Mouse (Mus musculus) hindbrain, embryonic 15.5 days (tissue): ENCODE data around the gene Gm26938. TPM values are rescaled to one million over a fixed set of nuclear protein-coding genes. Genes with fewer than 3 reads are reported as not detected.
A peak's percentile ranks its signal among the peaks of the same experiment; 100 is the strongest.

Experiments used
- ATAC-seq: fragments of 200-750 bp; cut with Nextera tagmentation; 2 replicates; pipeline ENCODE4 v1.8.0; 2017; ENCODE audit warnings: low read depth, moderate number of reproducible peaks, moderate TSS enrichment; ENCODE audit not compliant: low FRiP score
- H3K27ac ChIP-seq: fragments of 300-500 bp; sonication (generic); replicated peaks from 2 replicates; pipeline ENCODE4 v1.5.1; 2015; ENCODE audit warnings: mild to moderate bottlenecking, inconsistent platforms
- H3K27me3 ChIP-seq: fragments of 300-500 bp; sonication (generic); 2 replicates; pipeline ENCODE4 v1.6.1; 2015; ENCODE audit warnings: control low read depth, inconsistent platforms
- H3K36me3 ChIP-seq: fragments of 300-500 bp; sonication (generic); 2 replicates; pipeline ENCODE4 v1.6.1; 2015; ENCODE audit warnings: control low read depth, inconsistent platforms
- H3K4me1 ChIP-seq: fragments of 300-500 bp; sonication (generic); replicated peaks from 2 replicates; pipeline ENCODE4 v1.6.1; 2015; ENCODE audit warnings: control low read depth, inconsistent platforms
- H3K4me2 ChIP-seq: fragments of 300-500 bp; sonication (generic); 2 replicates; pipeline ENCODE4 v1.6.1; 2015; ENCODE audit warnings: moderate library complexity, mild to moderate bottlenecking, inconsistent platforms
- H3K4me3 ChIP-seq: fragments of 300-500 bp; sonication (generic); 2 replicates; pipeline ENCODE4 v1.5.1; 2015; ENCODE audit warnings: mild to moderate bottlenecking, inconsistent platforms
- H3K9ac ChIP-seq: fragments of 300-500 bp; sonication (generic); 2 replicates; pipeline ENCODE4 v1.6.1; 2015; ENCODE audit warnings: inconsistent platforms
- H3K9me3 ChIP-seq: fragments of 300-500 bp; sonication (generic); 2 replicates; pipeline ENCODE4 v1.6.1; 2016; ENCODE audit warnings: control low read depth, inconsistent platforms
- WGBS: fragments of 180-500 bp; shearing (Covaris S2); methylation state at CpG from one replicate; pipeline ENCODE4 v1.1.7; 2015; 5-methylcytosine and 5-hydroxymethylcytosine counted together
- polyA plus RNA-seq: library from polyadenylated mRNA; unstranded; fragments of >200 nt; fragmentation: Nextera tagmentation; extraction: Ambion mirVana; gene quantifications from 2 replicates; pipeline ENCODE4 v1.2.1, GENCODE M21; 2015

The Gm26938 gene
- polyA plus RNA-seq, 1 experiment from 2014 or later, result not detected

DNA sequence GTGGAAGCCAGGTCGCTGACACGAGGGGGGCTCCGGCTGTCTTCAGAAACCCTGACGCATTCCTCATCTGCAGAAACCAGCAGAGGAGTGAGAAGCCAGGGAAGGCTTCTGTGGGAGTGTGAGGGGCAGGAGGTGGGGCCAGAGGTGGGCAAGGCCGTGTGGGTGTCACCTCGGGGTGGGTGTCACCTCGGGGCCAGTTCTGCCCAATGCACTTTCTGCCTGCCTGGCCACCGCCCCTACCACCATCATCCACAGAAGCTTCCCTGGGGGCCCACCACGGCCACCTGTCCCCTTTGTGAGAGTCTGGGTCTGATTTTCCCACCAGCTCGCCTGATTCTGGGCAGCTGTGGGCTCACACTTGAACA lies 13.1 kb downstream of the Gm26938 start:
- Histone ChIP-seq H3K4me1 (no peaks in the 10 kb centered on the region), H3K27ac (no peak overlapping the region), H3K27me3 (peaks cover 14% of the 10 kb centered on the region), H3K4me3 (no peak overlapping the region), H3K36me3 (no peaks in the 10 kb centered on the region), H3K9ac (no peak overlapping the region), H3K9me3 (no peaks in the 10 kb centered on the region), H3K4me2 (no peak overlapping the region)
- no peak for ATAC-seq
- WGBS, result 51% methylated on average over 10 of the region's 10 CpGs

DNA sequence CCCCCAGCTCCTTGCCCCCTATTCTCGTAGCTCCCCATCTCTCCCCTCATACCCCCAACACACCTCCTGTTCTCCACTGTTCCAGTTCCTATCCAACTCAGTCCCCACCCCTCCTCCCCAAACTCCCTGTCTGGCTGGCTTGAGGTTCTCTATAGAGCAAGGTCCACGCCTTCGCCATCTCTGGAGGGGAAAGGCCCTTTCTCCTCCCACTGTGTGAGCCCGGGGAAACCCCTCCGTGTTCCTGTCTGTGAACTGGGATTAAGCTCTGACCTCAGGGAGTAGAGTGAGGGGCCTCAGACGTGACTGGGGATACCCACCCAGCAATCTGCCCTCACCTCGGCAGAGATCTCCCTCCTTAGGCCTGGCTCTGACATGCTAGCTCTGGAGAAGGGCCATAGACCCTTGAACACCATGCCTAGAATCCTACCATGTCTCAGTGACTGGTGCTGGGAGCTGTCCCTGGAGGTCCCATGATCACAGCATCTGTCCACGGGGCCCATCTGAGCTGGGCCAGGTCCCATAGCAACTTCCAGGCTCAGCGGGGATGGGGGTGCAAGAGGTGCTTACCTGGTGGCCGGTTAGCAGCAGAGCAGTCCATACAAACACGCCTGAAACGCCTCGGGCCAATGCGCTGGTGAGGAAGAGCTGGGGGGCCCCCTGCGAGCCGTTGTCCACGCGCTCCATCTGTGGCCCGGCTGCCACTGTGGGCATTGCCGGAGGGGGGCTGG lies 13.6 kb downstream of the Gm26938 start:
- Histone ChIP-seq H3K4me3 (no peak overlapping the region), H3K36me3 (no peaks in the 10 kb centered on the region), H3K9me3 (no peaks in the 10 kb centered on the region), H3K4me2 (no peak overlapping the region), H3K9ac (no peak overlapping the region), H3K27ac (no peak overlapping the region), H3K27me3 (peaks cover 14% of the 10 kb centered on the region), H3K4me1 (no peaks in the 10 kb centered on the region)
- no peak for ATAC-seq
- WGBS, result 67% methylated on average over 20 of the region's 20 CpGs

DNA sequence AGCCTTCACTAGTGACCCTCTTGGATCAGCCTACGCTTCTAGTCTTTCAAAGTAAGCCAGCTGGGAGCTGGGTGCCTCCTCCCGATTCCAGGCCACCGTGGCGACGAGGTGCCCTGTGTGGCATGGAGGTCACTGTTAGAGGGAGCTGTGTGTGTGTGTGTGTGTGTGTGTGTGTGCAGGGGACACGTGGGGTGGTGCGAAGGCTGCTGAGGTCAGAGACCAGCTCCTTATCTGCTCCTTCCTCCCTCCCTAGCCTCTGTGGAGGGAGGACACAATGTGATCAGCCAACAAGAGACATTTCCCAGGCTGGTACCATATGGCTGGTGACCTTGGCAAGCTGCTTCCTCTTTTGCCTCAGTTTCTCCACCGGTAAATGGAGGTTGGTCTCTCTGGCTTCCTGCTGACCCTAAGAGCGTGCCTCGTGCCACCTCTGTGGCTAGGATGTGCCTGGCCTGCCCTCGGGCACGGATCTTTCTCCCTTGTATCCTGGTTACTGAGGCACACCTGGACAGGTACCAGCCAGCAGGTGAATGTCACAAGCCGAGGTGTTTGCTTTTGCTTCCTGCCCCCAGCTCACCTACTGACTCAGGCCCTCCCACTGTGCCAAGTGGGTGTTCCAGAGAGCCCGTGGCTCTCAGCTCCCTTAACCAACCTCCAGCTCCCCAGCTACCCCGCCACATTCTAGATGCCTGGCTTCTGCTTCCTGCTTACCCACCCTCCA lies 14.4 kb downstream of the Gm26938 start:
- Histone ChIP-seq H3K36me3 (no peaks in the 10 kb centered on the region), H3K27ac (no peak overlapping the region), H3K9ac (no peak overlapping the region), H3K9me3 (no peaks in the 10 kb centered on the region), H3K27me3 (peaks cover 14% of the 10 kb centered on the region), H3K4me1 (no peaks in the 10 kb centered on the region), H3K4me2 (no peak overlapping the region), H3K4me3 (no peak overlapping the region)
- WGBS, result 77% methylated on average over 15 of the region's 15 CpGs
- ATAC-seq, result no peak

DNA sequence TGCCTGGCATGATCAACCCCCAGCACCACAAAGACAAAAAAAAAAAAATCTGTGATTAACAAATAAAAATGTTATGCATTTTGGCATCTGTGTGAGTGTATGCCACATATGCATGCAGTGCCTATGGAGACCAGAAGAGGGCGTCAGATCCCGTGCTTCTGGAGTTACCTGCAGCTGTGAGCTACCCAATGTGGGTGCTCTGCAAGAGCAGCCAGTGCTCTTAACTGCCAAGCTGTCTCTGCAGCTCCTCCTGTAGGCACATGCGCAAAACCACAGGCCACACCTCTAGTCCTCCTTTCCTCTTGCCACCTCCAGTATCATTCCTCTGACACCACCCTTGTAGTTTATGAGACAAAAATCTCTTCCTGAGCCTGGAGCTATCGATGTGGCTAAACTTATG lies 16.8 kb downstream of the Gm26938 start:
- Histone ChIP-seq H3K4me2 (no peak overlapping the region), H3K27me3 (peaks cover 14% of the 10 kb centered on the region), H3K36me3 (no peaks in the 10 kb centered on the region), H3K4me3 (no peak overlapping the region), H3K9me3 (no peaks in the 10 kb centered on the region), H3K27ac (no peak overlapping the region), H3K9ac (no peak overlapping the region), H3K4me1 (no peaks in the 10 kb centered on the region)
- 61% methylated on average over 4 of the region's 4 CpGs for WGBS
- ATAC-seq, result no peak

DNA sequence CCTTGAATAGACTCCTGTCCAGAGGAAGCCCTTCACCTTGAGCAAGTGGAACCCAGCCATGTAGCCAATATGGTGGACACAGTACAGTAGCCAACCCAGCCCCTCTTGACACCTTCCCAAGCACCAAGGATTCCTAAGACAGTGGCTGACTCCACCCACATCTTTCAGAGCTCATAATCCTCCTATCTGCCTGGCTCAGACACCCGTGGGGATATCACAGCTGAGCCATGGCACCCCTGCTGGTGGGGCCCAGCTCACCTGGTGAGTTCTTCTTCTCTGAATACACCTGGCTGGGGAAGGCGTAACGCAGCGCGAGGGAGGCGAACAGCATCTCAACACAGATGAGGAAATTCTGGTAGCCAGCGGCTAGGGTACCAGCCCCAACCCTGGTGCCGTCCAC lies 20.3 kb downstream of the Gm26938 start:
- H3K4me3 ChIP-seq, result no peak overlapping the region
- 92% methylated on average over 8 of the region's 8 CpGs for WGBS
- H3K36me3 ChIP-seq, result peaks cover under 1% of the 10 kb centered on the region; the same call in 1 of the 2 replicates
- H3K4me2 ChIP-seq, result no peak overlapping the region
- no peaks in the 10 kb centered on the region for H3K27me3 ChIP-seq
- no peak for ATAC-seq
- H3K4me1 ChIP-seq, result peaks cover 7% of the 10 kb centered on the region
- no peak overlapping the region for H3K27ac ChIP-seq
- H3K9me3 ChIP-seq, result no peaks in the 10 kb centered on the region
- H3K9ac ChIP-seq, result no peak overlapping the region

DNA sequence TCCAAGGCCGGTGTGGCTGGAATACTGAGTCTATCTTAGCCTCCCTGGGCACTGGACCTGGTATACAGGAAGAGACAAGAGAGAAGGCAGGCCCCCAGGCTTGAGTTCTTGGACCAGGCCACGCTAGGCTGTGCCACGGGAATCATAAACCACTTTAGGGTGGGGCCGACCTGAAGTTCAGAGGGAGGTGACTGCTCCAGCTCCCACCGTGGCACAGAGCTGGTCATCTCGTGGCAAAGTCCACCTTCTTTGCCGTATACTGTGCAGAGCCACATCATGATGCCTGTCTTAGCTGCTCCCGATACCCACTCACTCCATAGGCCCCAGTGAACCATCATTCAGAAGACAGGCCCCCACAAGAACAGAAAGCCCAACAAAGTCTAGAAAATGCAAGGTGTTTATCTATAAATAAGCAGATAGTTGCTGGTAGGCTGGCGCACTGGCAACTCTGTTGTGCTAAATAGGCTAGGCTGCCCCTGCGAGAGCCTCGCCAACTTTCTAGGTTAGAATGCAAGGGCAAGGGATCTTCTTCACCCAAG lies 21.6 kb downstream of the Gm26938 start:
- Histone ChIP-seq H3K4me3 (no peak overlapping the region), H3K27ac (no peak overlapping the region), H3K27me3 (no peaks in the 10 kb centered on the region), H3K4me1 (peaks cover 9% of the 10 kb centered on the region), H3K36me3 (peaks cover 13% of the 10 kb centered on the region; the same call in 1 of the 2 replicates), H3K9me3 (no peaks in the 10 kb centered on the region), H3K9ac (no peak overlapping the region), H3K4me2 (no peak overlapping the region)
- ATAC-seq, result no peak
- WGBS, result 88% methylated on average over 11 of the region's 11 CpGs

DNA sequence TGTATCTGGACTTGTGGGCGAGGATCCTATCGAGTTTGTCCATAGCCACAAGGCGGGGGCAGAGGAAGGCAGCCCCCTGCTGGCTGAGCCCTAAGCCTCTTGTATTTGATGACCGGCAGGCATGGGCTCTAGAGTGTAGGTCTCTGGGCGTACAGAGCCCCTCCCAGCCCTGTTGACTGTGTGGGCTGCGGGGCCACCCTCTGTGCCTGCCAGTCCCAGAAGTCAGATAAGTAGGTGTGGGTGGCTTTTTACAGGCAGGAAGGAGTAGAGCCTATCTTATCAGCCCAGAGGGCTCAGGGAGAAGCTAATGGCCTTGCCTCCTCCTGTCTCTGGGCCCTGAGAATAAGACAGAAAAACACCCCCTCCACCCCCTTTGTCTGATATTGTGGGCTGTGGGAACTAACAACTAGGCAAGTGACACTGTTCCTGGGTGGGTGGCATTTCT lies 22.1 kb downstream of the Gm26938 start:
- Histone ChIP-seq H3K9me3 (no peaks in the 10 kb centered on the region), H3K36me3 (peaks cover 15% of the 10 kb centered on the region; the same call in 1 of the 2 replicates), H3K27me3 (no peaks in the 10 kb centered on the region), H3K4me3 (no peak overlapping the region), H3K27ac (no peak overlapping the region), H3K4me2 (peak overlapping the region; percentile 27; the same call in 1 of the 2 replicates), H3K9ac (no peak overlapping the region), H3K4me1 (peaks cover 14% of the 10 kb centered on the region)
- ATAC-seq, result no peak
- 7% methylated on average over 6 of the region's 6 CpGs for WGBS

DNA sequence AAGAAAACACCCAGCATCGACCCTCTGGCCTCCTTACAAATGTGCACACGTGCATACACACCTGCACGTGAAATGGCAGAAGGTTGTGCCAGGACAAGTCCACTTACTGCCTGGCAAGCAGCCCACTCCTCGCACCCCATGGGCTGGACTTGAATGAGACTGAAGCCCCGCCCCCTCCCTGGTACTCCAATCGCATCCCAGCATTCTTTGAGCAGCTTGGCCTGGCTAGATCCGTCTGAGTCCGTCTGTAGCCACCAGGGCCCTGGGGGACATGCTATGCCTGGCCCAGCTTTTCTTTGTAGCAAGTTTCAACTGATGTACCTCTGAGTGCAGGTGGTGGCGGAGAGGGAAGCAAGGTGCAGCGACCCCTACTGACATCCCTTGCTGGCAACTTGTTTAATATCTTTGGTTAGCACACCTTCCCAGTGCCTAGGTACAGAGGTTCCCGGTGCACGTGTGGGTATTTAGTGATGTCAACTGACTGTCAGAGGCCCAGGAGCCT lies 22.6 kb downstream of the Gm26938 start:
- no peak overlapping the region for H3K9ac ChIP-seq
- peaks cover 15% of the 10 kb centered on the region; the same call in 1 of the 2 replicates for H3K36me3 ChIP-seq
- no peak overlapping the region for H3K27ac ChIP-seq
- H3K4me3 ChIP-seq, result no peak overlapping the region
- WGBS, result 11% methylated on average over 12 of the region's 12 CpGs
- ATAC-seq, result no peak
- peak overlapping the region; percentile 27 for H3K4me2 ChIP-seq
- H3K27me3 ChIP-seq, result no peaks in the 10 kb centered on the region
- H3K9me3 ChIP-seq, result no peaks in the 10 kb centered on the region
- H3K4me1 ChIP-seq, result peaks cover 19% of the 10 kb centered on the region

DNA sequence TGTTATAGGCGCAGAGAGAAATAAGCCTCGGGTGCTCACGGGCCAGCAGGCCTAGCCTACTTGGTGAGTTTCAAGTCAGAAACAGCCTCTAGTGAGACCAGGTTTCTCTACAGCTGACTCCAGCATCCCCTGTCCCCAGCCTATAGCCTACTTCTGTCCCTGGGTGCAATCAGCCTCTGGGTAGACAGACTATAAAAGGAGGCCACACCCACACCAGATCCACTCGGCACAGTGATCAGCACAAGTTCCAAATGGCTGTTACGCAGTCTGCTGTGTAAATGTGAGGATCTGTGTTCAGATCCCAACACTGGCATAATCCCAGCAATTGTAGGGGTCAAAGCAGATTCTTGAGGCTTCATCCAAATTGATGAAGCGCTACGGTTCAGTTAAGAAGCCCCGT lies 23.0 kb downstream of the Gm26938 start:
- Histone ChIP-seq H3K27ac (no peak overlapping the region), H3K4me1 (peaks cover 24% of the 10 kb centered on the region), H3K27me3 (no peaks in the 10 kb centered on the region), H3K9me3 (no peaks in the 10 kb centered on the region), H3K9ac (no peak overlapping the region), H3K4me2 (no peak overlapping the region), H3K4me3 (no peak overlapping the region), H3K36me3 (peaks cover 15% of the 10 kb centered on the region; the same call in 1 of the 2 replicates)
- 77% methylated on average over 8 of the region's 8 CpGs for WGBS
- no peak for ATAC-seq

DNA sequence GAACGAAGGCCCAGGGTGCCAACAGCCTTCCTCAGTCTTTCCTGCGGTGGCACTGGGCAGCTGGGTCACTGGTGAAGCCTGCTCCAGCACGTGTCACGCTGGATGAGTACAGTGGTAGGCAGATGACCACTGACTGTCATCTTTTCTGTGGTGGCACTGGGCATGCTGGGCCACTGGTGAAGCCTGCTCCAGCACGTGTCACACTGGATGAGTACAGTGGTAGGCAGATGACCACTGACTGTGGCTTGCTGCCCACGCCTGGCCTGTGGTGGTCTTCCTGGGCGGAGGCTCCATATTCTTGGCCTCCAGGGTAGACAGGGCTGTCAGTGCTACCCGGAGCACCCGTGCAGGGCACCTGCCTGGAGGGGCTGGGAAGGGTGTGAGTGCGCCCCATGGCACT lies 24.3 kb downstream of the Gm26938 start:
- 95% methylated on average over 10 of the region's 10 CpGs for WGBS
- no peak overlapping the region for H3K4me3 ChIP-seq
- ATAC-seq, result no peak
- no peaks in the 10 kb centered on the region for H3K9me3 ChIP-seq
- no peak overlapping the region for H3K4me2 ChIP-seq
- no peak overlapping the region for H3K9ac ChIP-seq
- peaks cover 36% of the 10 kb centered on the region for H3K4me1 ChIP-seq
- no peak overlapping the region for H3K27ac ChIP-seq
- peaks cover 15% of the 10 kb centered on the region; the same call in 1 of the 2 replicates for H3K36me3 ChIP-seq
- H3K27me3 ChIP-seq, result no peaks in the 10 kb centered on the region

DNA sequence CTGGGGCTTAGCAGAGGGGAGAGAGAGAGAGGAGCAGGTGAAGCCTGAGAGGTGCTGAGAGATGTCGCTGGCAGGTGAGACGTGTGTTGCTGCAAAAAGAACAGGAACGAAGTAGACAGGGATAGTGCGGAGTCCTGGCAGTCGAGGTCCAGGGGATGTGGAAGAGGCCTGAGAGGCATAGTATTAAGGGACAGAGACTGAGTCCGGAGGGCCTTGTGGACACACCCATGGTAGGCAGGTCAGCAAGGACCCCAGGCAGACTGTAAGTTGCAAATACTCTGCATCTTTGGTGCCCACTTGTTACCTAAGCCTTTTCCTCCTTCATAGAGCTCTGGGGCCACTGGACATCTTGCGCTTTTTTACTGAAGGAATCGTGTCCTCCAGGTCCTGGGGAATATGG lies 25.0 kb downstream of the Gm26938 start:
- Histone ChIP-seq H3K27me3 (no peaks in the 10 kb centered on the region), H3K9ac (no peak overlapping the region), H3K4me3 (no peak overlapping the region), H3K27ac (no peak overlapping the region), H3K4me1 (peaks cover 43% of the 10 kb centered on the region), H3K9me3 (no peaks in the 10 kb centered on the region), H3K36me3 (peaks cover 15% of the 10 kb centered on the region; the same call in 1 of the 2 replicates), H3K4me2 (no peak overlapping the region)
- ATAC-seq, result no peak
- WGBS, result 97% methylated on average over 8 of the region's 8 CpGs
